Mouse (Mus musculus) E14TG2a.4 (cell line): ENCODE measurements around the gene Hcn2.

Source experiments
- H3K27me3 ChIP-seq: 2 replicates; pipeline ENCODE4 v1.6.1; 2014; ENCODE audit warnings: low read length, control low read depth; ENCODE audit not compliant: insufficient read depth
- H3K36me3 ChIP-seq: 2 replicates; pipeline ENCODE4 v1.6.1; 2014; ENCODE audit warnings: low read length, control low read depth; ENCODE audit not compliant: insufficient read depth
- H3K4me1 ChIP-seq: replicated peaks from 2 replicates; pipeline ENCODE4 v1.6.1; 2014; ENCODE audit warnings: low read depth, low read length, control low read depth
- H3K4me3 ChIP-seq: replicated peaks from 2 replicates; pipeline ENCODE4 v1.5.1; 2014; ENCODE audit warnings: mild to moderate bottlenecking, low read length
- H3K9me3 ChIP-seq: 2 replicates; pipeline ENCODE4 v1.6.1; 2014; ENCODE audit warnings: low read length, control low read depth
- CTCF ChIP-seq: conservative IDR thresholded peaks from 2 replicates; pipeline ENCODE4 v1.5.1; 2014; ENCODE audit warnings: low read length
- NANOG ChIP-seq: IDR thresholded peaks from 2 replicates; pipeline ENCODE4 v1.6.1; 2014; ENCODE audit warnings: borderline replicate concordance, low read length, mixed read lengths
- POU5F1 ChIP-seq: IDR thresholded peaks from 2 replicates; pipeline ENCODE4 v1.6.1; 2014; ENCODE audit warnings: low read length, borderline replicate concordance

Gene Hcn2

DNA sequence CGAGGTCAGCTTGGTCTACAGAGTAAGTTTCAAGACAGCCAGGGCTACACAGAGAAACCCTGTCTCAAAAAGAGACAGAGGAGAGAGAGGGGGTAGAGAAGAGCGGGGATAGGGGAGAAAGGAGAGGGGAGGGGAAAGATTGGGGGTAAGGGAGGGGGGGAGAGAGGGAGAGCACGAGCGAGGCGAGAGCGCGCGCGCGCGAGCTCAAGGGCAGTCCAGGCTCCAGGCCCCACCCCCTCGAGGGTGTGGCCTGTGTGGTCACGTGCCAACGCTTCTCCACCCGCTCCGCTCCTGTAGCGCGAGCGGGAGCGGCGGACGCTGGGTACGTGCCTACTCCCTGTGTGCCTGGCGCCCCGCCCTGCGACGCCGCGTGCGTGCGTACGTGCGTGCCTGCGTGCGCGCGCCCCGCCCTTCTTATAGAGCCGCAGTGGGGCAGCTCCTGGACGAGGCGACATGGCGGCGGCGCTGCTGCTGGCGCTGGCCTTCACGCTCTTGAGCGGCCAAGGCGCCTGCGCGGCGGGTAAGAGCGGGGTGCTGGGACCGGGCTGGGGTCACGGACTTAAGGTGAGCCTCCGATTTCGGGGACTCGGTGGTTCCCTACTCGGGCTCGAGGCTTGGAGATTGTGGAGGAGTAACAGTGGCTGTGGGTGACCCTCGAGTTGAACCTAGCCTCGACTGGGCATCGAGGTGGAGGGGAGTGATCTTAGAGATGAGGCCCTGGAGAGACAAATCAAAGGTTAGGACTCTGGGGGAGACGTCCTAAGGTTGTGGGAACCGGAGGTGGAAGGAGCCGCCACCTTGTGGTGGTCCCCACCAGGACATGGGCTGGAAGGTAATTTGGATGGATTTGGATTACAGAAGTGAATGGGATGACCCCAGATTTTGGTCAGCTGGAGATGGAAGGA is 12.1 kb upstream of the Hcn2 start, which contains the start of gene Bsg:
Gene Bsg (plus strand): TSS at position 427 of the 905 bp plus-strand sequence.
- no peak for TF ChIP-seq POU5F1
- peak; percentile 34 for TF ChIP-seq CTCF
- no peak for TF ChIP-seq NANOG
- Histone ChIP-seq H3K4me1 (peaks cover 69% of the 10 kb centered on the region), H3K27me3 (no peaks in the 10 kb centered on the region), H3K36me3 (peaks cover 42% of the 10 kb centered on the region), H3K4me3 (peak within 1 kb of the TSS; percentile 96), H3K9me3 (no peaks in the 10 kb centered on the region)

DNA sequence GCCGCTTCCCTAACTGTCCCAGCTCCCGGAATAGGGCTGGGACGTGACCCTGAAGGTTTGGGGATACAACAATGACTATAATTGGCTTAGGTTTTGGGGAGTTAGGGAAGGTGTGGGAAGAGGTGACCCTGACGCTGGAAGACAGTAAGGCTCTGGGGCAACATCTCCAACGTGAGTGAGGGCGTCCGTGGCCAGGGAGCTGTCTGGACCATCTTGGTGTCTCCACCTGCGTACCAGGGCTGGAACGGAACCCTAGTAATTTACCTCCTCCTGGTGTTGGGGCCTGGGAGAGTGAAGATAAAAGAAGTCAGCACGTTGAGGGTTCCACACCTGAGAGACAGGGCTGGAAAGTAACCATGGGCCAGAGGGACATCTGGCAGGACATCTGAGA is 11.5 kb upstream of the Hcn2 start:
- H3K36me3 ChIP-seq: peaks cover 49% of the 10 kb centered on the region
- TF ChIP-seq NANOG: no peak
- TF ChIP-seq CTCF: no peak
- no peak for TF ChIP-seq POU5F1
- H3K9me3 ChIP-seq: no peaks in the 10 kb centered on the region
- peak overlapping the region; percentile 96 for H3K4me3 ChIP-seq
- H3K27me3 ChIP-seq: no peaks in the 10 kb centered on the region
- peaks cover 70% of the 10 kb centered on the region for H3K4me1 ChIP-seq

DNA sequence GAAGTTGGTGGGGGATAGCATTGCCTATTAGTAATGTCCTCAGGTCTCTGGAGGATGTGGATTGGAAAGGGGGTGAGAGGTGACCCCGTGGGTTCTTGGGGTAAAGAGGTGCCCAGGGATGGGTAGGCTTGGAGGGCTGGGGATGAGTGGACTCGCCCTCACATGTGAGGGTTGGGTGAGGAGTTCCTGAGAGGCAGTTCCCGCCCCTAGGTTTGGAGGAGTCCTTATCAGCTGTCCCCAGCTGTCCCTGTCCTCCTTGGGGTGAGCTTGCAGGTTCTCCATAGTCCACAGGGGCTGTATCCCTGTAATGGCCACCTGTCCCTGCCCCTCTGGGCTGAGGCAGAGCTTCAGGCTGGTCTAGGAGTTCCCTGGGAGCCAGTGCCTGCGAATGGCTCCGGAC is 10.5 kb upstream of the Hcn2 start:
- Histone ChIP-seq H3K4me3 (peak overlapping the region; percentile 96), H3K36me3 (peaks cover 59% of the 10 kb centered on the region), H3K4me1 (peaks cover 74% of the 10 kb centered on the region), H3K9me3 (no peaks in the 10 kb centered on the region), H3K27me3 (no peaks in the 10 kb centered on the region)
- no peak for TF ChIP-seq NANOG
- no peak for TF ChIP-seq CTCF
- TF ChIP-seq POU5F1: no peak

DNA sequence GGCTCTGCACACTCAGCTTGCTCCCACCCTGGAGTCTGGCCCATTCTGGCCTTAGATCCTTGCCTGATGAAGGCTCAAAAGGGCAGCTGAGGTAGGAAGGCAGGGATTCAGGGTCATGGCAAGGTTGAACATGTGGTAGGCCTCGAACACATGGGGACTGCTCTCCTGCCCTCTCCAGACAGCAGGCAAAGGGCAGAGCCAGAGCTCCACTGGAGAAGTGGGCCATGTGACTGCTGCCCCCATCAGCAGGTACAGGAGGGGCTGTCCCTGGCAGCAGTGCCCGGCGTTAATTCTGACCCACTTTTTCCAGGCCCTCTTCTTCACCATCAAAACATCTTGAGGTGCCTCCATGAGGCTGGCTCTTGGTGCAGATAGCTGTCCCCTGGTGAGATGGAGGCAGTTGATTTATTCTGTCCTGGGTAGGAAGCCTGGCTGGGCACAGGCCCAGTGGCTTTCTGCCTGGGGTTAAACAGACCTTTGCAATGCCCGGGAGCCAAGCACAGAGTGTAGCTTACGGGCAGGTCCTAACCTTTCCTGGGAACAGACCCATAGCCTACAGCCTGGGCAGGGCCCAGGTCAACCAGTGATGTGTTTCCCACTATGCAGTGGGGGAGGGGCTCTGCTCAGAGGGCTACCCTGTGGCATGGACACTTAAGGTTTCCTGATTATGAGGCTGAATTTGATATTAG is 9.9 kb upstream of the Hcn2 start:
- Histone ChIP-seq H3K4me3 (peak overlapping the region; percentile 96), H3K36me3 (peaks cover 65% of the 10 kb centered on the region), H3K9me3 (no peaks in the 10 kb centered on the region), H3K27me3 (no peaks in the 10 kb centered on the region), H3K4me1 (peaks cover 74% of the 10 kb centered on the region)
- TF ChIP-seq POU5F1 (no peak), NANOG (no peak), CTCF (no peak)

DNA sequence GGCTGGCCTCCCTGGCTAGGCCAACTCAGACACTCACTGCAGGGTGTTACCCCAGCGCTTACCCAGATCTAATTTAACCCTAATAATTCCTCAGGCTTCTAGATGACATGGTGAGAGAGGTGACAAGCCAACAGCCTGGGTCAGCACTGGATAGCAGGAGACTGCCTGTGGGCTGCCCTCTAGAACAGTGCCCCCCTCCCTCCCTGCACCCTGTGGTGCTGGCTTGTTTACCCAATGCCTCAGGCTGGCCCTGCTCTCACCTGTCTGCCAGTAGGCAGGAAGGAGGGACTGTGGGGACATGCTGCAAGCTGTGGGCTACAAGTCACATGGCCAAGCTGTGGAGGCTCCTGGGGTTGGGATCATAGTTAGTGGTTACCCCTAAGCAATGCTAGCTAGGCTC is 9.3 kb upstream of the Hcn2 start:
- Histone ChIP-seq H3K4me3 (peak overlapping the region; percentile 96), H3K4me1 (peaks cover 77% of the 10 kb centered on the region), H3K9me3 (no peaks in the 10 kb centered on the region), H3K27me3 (no peaks in the 10 kb centered on the region), H3K36me3 (peaks cover 71% of the 10 kb centered on the region)
- TF ChIP-seq CTCF (no peak), NANOG (no peak), POU5F1 (no peak)

DNA sequence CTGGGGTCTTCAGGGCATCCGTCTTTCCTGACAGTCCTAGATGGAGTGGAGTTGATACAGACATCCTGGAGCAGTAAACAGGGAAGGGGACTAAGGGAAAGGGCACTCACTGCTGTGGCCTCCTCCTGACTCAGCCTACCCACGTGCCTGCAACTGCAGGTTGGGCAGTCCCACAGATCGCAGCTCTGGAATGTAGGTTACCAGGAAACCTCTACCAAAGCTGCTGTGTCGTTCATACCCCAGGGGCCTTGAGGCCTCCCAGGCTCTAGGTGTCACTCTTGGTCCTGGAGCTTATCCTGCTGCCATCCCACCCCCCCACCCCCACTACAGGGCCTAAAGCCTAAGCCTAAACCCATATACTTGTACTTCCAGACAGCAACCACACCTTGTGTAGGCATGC is 8.7 kb upstream of the Hcn2 start:
- Histone ChIP-seq H3K4me1 (peaks cover 81% of the 10 kb centered on the region), H3K9me3 (no peaks in the 10 kb centered on the region), H3K27me3 (no peaks in the 10 kb centered on the region), H3K36me3 (peaks cover 74% of the 10 kb centered on the region), H3K4me3 (peak overlapping the region; percentile 96)
- TF ChIP-seq NANOG: no peak
- TF ChIP-seq POU5F1: no peak
- no peak for TF ChIP-seq CTCF

DNA sequence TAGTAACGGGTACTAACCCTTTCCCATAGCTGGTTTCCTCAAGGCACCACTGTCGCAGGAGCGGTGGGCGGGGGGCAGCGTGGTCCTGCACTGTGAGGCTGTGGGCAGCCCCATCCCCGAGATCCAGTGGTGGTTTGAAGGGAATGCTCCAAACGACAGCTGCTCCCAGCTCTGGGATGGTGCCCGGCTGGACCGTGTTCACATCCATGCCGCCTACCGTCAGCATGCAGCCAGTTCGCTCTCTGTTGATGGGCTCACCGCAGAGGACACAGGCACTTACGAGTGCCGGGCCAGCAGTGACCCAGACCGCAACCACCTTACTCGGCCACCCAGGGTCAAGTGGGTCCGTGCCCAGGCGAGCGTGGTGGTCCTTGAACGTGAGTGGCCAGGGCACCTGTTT is 7.8 kb upstream of the Hcn2 start:
- Histone ChIP-seq H3K4me1 (peaks cover 85% of the 10 kb centered on the region), H3K27me3 (no peaks in the 10 kb centered on the region), H3K9me3 (no peaks in the 10 kb centered on the region), H3K36me3 (peaks cover 76% of the 10 kb centered on the region), H3K4me3 (peak overlapping the region; percentile 63)
- TF ChIP-seq NANOG (no peak), POU5F1 (no peak), CTCF (no peak)

DNA sequence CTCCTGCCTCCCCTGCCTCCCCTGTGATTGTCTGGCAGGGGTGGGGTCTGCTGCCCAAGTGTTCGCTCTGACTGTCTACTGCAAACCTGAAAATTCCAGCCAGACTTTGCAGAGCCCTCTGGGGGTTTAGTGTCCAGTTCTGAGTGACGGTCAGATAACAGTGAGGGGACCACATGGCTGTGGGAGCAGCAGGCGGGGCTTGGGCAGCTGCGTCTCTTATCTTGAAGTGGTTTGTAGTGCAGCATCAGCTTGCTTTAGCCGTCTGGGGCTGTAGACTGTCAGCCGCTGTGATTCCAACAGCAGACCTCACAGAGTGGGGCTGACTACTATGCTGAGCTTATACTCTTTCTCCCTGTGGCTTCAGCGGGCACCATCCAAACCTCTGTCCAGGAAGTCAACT is 7.1 kb upstream of the Hcn2 start:
- H3K4me3 ChIP-seq: peak overlapping the region; percentile 63
- peaks cover 83% of the 10 kb centered on the region for H3K4me1 ChIP-seq
- H3K9me3 ChIP-seq: no peaks in the 10 kb centered on the region
- H3K36me3 ChIP-seq: peaks cover 76% of the 10 kb centered on the region
- TF ChIP-seq CTCF: no peak
- no peak for TF ChIP-seq POU5F1
- no peak for TF ChIP-seq NANOG
- H3K27me3 ChIP-seq: no peaks in the 10 kb centered on the region
